Mouse (Mus musculus) lung, embryonic 15.5 days (tissue): ENCODE results near the gene F11. TPM values are rescaled to one million over a fixed set of nuclear protein-coding genes. Genes with fewer than 3 reads are reported as not detected.

Experiments
- ATAC-seq: fragments of 200-750 bp; cut with Nextera tagmentation; 2 replicates; pipeline ENCODE4 v1.8.0; 2017; ENCODE audit warnings: moderate number of reproducible peaks, borderline replicate concordance; ENCODE audit not compliant: low FRiP score, low TSS enrichment; ENCODE audit errors: extremely low read depth
- H3K27ac ChIP-seq: fragments of 300-500 bp; sonication (generic); 2 replicates; pipeline ENCODE4 v1.5.1; 2015; ENCODE audit warnings: moderate library complexity, mild to moderate bottlenecking, inconsistent platforms
- H3K27me3 ChIP-seq: fragments of 300-500 bp; sonication (generic); 2 replicates; pipeline ENCODE4 v1.6.1; 2015; ENCODE audit warnings: inconsistent platforms
- H3K36me3 ChIP-seq: fragments of 300-500 bp; sonication (generic); 2 replicates; pipeline ENCODE4 v1.6.1; 2015; ENCODE audit warnings: inconsistent platforms
- H3K4me1 ChIP-seq: fragments of 300-500 bp; sonication (generic); 2 replicates; pipeline ENCODE4 v1.6.1; 2015; ENCODE audit warnings: inconsistent platforms
- H3K4me2 ChIP-seq: fragments of 300-500 bp; sonication (generic); 2 replicates; pipeline ENCODE4 v1.6.1; 2015; ENCODE audit warnings: inconsistent platforms, mild to moderate bottlenecking, moderate library complexity
- H3K4me3 ChIP-seq: fragments of 300-500 bp; sonication (generic); 2 replicates; pipeline ENCODE4 v1.5.1; 2015; ENCODE audit warnings: mild to moderate bottlenecking, inconsistent platforms
- H3K9ac ChIP-seq: fragments of 300-500 bp; sonication (generic); 2 replicates; pipeline ENCODE4 v1.6.1; 2015; ENCODE audit warnings: inconsistent platforms
- H3K9me3 ChIP-seq: fragments of 300-500 bp; sonication (generic); 2 replicates; pipeline ENCODE4 v1.6.1; 2016; ENCODE audit warnings: inconsistent platforms
- WGBS: fragments of 180-500 bp; shearing (Covaris S2); methylation state at CpG from one replicate; pipeline ENCODE4 v1.1.7; 2015; 5-methylcytosine and 5-hydroxymethylcytosine counted together
- polyA plus RNA-seq: library from polyadenylated mRNA; unstranded; fragments of >200 nt; fragmentation: Nextera tagmentation; extraction: Ambion mirVana; gene quantifications from 2 replicates; pipeline ENCODE4 v1.2.1, GENCODE M21; 2015

Gene F11
- polyA plus RNA-seq, result 0.33 TPM in 1 of 2 replicates, not detected in the other

DNA sequence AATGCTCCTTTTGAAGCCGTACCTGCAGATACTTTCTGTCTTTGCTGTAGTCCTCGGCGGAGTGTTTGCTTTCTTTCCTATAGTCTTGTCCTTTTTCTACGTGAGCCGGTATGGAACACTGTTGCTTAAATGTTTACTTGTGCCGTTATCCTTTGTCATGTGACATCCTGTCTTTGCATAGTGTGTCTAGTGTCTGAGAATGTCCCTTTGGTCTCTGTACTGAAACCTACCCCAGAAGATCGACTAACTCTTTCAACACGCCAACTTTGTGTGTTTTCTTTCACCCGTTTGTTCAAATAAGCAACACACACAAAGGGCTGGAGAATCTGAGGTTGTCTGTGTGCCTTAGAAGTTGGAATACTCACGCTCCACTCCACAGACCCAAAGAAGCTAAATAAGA lies at the start of gene F11:
F11 (minus strand) TSS at position 112 of the 400 bp plus-strand sequence.
- WGBS, result 50% methylated on average over 10 of the region's 10 CpGs
- no peaks in the 10 kb centered on the region for H3K27me3 ChIP-seq
- no peak for ATAC-seq
- no peak within 1 kb of the TSS for H3K4me2 ChIP-seq
- H3K9me3 ChIP-seq, result no peaks in the 10 kb centered on the region; the same call in 1 of the 2 replicates
- no peaks in the 10 kb centered on the region; the same call in 1 of the 2 replicates for H3K4me1 ChIP-seq
- no peak within 1 kb of the TSS for H3K27ac ChIP-seq
- no peak within 1 kb of the TSS for H3K4me3 ChIP-seq
- H3K36me3 ChIP-seq, result no peaks in the 10 kb centered on the region
- H3K9ac ChIP-seq, result no peak within 1 kb of the TSS

DNA sequence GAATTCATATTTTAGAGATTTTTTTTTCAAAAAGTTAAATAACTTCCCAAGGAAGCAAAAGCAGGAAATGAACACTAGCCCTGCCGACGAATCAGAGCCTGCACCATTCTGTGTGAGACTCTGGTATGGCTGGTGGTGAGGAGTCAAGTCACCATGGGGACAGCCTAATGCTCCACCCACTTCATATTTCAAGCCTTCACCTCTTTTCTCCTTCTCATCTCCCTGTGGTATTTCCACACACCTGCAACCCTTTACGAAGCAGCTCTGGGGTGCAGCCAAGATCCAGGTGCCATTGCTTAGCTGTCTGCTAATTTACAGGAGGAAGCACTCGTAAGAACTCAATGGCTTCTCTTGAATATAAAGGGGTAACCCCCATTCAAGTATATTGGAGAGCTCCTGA lies 49.1 kb upstream of the F11 start:
- H3K4me3 ChIP-seq, result no peak overlapping the region
- H3K9me3 ChIP-seq, result no peaks in the 10 kb centered on the region
- no peaks in the 10 kb centered on the region for H3K4me1 ChIP-seq
- no peak for ATAC-seq
- no peak overlapping the region for H3K9ac ChIP-seq
- H3K4me2 ChIP-seq, result no peak overlapping the region
- no peak overlapping the region for H3K27ac ChIP-seq
- H3K27me3 ChIP-seq, result no peaks in the 10 kb centered on the region
- no peaks in the 10 kb centered on the region for H3K36me3 ChIP-seq
- WGBS, result 49% methylated on average over 4 of the region's 4 CpGs

DNA sequence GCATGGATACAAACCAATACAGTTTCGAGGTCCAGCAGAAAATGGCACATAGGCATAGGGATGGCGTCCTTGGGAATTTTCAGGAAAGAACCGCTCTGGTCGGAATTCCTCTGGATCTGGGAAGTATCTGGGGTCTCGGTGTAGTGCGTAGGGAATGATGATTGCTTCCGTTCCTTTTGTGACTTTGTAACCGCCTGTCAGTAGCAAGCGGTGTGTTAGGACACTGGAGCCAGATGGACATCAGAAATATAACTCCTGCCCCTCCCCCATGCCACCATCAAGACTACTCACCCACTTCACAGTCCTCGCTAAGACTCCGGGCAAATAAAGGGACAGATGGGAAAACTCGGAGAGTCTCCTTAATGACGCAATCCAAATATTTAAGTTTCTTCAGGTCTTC lies 46.5 kb upstream of the F11 start, which contains the start of gene Gm45753:
Gm45753 (minus strand) TSS at position 101 of the 400 bp plus-strand sequence.
- ATAC-seq, result no peak
- no peak within 1 kb of the TSS for H3K4me2 ChIP-seq
- 60% methylated on average over 13 of the region's 13 CpGs for WGBS

DNA sequence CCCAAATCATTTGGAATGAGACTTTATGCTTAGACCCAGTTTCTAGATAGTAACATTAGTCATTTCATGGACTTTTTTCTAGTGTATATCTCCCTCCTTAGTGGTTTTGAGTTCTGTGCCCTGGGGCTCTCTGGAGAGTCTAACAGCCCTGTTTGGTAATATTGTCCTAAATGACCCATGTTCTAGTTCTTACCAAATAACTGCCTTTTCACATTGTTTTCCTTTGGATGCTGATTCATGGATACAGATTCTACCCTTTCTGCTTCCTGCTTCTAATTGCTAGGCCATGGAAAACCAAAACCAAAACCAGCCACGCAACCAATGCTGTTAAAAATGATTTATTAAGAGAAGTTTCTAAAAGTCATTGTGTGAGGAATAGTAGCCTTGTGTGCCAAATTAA lies 43.6 kb upstream of the F11 start:
- no peak overlapping the region for H3K27ac ChIP-seq
- H3K9me3 ChIP-seq, result no peaks in the 10 kb centered on the region
- H3K9ac ChIP-seq, result no peak overlapping the region
- H3K36me3 ChIP-seq, result no peaks in the 10 kb centered on the region
- no peaks in the 10 kb centered on the region for H3K27me3 ChIP-seq
- no peak for ATAC-seq
- H3K4me3 ChIP-seq, result no peak overlapping the region
- no peak overlapping the region for H3K4me2 ChIP-seq
- no peaks in the 10 kb centered on the region for H3K4me1 ChIP-seq
- WGBS, result 75% methylated on average over 1 of the region's 1 CpGs

More for the DNA sequence above, 46.5 kb upstream of the F11 start, which contains the start of gene Gm45753:
- Histone ChIP-seq H3K27me3 (no peaks in the 10 kb centered on the region), H3K36me3 (no peaks in the 10 kb centered on the region), H3K4me1 (no peaks in the 10 kb centered on the region), H3K27ac (no peak within 1 kb of the TSS), H3K9me3 (no peaks in the 10 kb centered on the region), H3K9ac (no peak within 1 kb of the TSS), H3K4me3 (no peak within 1 kb of the TSS)

DNA sequence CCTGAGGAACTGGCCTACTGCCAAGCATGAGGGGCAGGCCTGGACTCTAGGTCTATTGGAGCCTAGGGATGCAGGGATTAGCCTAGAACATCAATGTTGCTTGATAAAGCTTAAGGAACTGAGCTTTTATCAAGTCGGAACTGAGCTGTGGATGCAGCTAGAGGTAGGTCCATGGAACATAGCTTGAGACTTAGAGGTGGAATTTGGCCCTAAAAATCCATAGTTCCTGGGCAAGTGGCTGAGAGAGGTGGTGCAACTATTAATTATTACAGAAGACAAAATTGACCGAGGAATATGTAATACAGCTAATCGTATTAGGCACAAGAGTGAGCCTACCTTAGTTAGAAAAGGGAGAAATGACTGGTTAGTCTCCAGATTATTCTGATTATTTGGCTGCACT lies 42.5 kb upstream of the F11 start:
- 88% methylated on average over 3 of the region's 3 CpGs for WGBS
- H3K36me3 ChIP-seq, result no peaks in the 10 kb centered on the region
- no peak overlapping the region for H3K27ac ChIP-seq
- no peak overlapping the region for H3K4me2 ChIP-seq
- no peak for ATAC-seq
- no peaks in the 10 kb centered on the region for H3K9me3 ChIP-seq
- no peaks in the 10 kb centered on the region for H3K4me1 ChIP-seq
- H3K27me3 ChIP-seq, result no peaks in the 10 kb centered on the region
- H3K4me3 ChIP-seq, result no peak overlapping the region
- H3K9ac ChIP-seq, result no peak overlapping the region

DNA sequence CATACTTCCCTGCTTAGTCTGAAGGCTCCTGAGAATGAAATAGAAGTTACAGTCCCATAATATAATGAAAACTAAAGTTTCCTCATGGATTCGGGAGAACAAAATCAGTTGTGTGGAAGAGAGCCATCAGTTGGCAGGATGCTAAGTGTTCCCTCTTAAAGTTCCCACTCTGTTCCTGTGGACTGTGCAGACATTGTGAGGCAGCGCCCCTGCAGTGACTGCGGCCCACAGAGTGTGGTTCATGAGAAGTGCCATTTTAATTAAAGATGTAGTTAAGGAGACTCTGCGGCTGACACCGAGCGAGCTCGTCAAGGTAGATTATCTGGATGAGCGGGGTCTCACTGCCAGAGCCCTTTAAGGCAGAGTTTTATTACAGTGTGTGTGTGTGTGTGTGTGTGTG lies 40.6 kb upstream of the F11 start:
- ATAC-seq, result no peak
- no peaks in the 10 kb centered on the region for H3K9me3 ChIP-seq
- H3K9ac ChIP-seq, result no peak overlapping the region
- no peaks in the 10 kb centered on the region for H3K4me1 ChIP-seq
- H3K4me2 ChIP-seq, result no peak overlapping the region
- H3K27ac ChIP-seq, result no peak overlapping the region
- H3K27me3 ChIP-seq, result no peaks in the 10 kb centered on the region
- H3K4me3 ChIP-seq, result no peak overlapping the region
- H3K36me3 ChIP-seq, result no peaks in the 10 kb centered on the region
- 77% methylated on average over 8 of the region's 8 CpGs for WGBS

DNA sequence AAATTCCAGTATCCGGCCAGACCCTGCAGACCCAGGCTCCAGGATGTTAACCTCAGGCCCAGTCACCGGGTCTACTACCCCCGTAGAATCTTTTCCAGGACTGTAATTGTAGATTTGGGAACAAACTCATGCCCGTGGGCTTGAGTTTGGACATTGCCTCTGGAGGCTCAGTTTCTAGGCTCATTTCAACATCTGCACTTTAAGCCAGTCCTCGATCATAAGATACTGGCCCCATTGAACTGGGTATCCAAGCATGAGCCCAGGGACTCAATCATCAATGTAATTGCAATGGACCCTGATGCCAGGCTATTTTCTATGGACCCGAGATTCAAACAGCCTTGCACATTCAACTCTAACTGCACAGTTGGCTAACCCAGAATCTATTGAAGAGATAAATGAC lies 33.4 kb upstream of the F11 start:
- ATAC-seq, result no peak
- 89% methylated on average over 6 of the region's 6 CpGs for WGBS
- H3K9me3 ChIP-seq, result no peaks in the 10 kb centered on the region

DNA sequence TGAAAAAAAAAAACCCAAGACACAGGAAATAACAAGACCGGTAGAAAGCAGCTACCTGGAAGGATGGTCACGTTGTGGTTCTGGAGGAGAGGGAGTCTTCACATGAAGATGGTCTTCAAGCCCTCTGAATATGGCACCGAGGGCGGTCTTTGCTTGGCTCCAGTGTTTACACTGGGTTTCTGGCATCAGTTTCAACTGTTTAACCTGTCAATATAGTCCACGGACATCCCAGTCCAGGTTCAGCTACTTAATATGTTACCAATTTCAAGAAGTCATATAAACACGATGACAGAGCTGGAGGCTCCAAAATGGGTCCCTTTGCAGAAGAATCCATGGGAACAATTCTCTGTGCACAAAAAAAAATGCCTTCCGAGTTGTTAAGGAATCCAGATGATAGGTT lies 32.9 kb upstream of the F11 start, which contains the start of gene Klkb1:
Klkb1 (minus strand) TSS at position 173 of the 400 bp plus-strand sequence.
- Histone ChIP-seq H3K9me3 (no peaks in the 10 kb centered on the region), H3K27ac (no peak within 1 kb of the TSS), H3K4me2 (no peak within 1 kb of the TSS), H3K27me3 (no peaks in the 10 kb centered on the region), H3K4me1 (no peaks in the 10 kb centered on the region), H3K4me3 (no peak within 1 kb of the TSS), H3K36me3 (no peaks in the 10 kb centered on the region), H3K9ac (no peak within 1 kb of the TSS)
- WGBS, result 69% methylated on average over 7 of the region's 7 CpGs
- ATAC-seq, result no peak

More for the DNA sequence above, 33.4 kb upstream of the F11 start:
- Histone ChIP-seq H3K4me1 (no peaks in the 10 kb centered on the region), H3K4me3 (no peak overlapping the region), H3K9ac (no peak overlapping the region), H3K27ac (no peak overlapping the region), H3K36me3 (no peaks in the 10 kb centered on the region), H3K4me2 (no peak overlapping the region), H3K27me3 (no peaks in the 10 kb centered on the region)

DNA sequence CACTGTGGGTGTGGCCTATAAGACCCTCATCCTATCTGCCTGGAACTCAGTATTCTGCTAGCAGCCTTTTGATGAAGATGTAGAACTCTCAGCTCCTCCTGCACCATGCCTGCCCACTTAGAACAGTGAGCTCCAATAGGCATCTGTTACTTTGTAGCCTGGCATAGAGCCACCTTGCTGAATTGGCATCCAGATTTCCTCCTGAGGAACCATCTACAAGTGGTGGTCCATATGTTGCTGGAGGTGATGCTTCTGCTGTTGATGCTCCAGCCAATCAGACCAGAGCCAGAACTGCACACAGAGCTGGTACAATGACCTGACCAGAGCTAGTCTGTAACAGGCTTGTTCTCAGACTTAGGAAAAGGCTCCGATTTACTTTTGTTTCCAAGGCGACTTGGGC lies 30.0 kb upstream of the F11 start:
- H3K36me3 ChIP-seq, result no peaks in the 10 kb centered on the region
- H3K9me3 ChIP-seq, result no peaks in the 10 kb centered on the region
- H3K4me2 ChIP-seq, result no peak overlapping the region
- no peaks in the 10 kb centered on the region for H3K4me1 ChIP-seq
- no peak for ATAC-seq
- H3K4me3 ChIP-seq, result no peak overlapping the region
- H3K27ac ChIP-seq, result no peak overlapping the region
- WGBS, result 87% methylated on average over 2 of the region's 2 CpGs
- H3K9ac ChIP-seq, result no peak overlapping the region
- no peaks in the 10 kb centered on the region for H3K27me3 ChIP-seq

DNA sequence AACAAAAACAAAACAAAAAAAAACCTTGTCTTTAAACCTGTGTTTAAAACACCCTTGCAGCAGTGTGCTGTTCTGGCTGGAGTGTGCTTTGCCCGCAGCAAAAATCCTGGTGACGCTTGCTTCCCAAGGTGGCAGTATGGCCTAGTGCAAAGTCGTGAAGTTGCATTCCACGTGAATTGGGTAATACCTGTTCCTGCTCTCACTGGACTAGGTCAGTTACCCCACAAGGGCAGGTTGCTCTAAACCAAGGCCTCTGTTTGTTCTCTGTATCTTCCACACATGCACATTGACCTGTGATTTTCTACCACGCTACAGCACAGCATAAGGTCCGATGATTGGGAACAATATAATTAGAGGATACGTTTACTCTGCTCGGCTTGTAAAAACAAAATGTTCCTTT lies 19.8 kb upstream of the F11 start:
- Histone ChIP-seq H3K9me3 (no peaks in the 10 kb centered on the region), H3K4me1 (no peaks in the 10 kb centered on the region), H3K27ac (no peak overlapping the region), H3K4me2 (no peak overlapping the region), H3K27me3 (no peaks in the 10 kb centered on the region), H3K9ac (no peak overlapping the region), H3K36me3 (no peaks in the 10 kb centered on the region), H3K4me3 (no peak overlapping the region)
- 71% methylated on average over 8 of the region's 8 CpGs for WGBS
- ATAC-seq, result no peak

DNA sequence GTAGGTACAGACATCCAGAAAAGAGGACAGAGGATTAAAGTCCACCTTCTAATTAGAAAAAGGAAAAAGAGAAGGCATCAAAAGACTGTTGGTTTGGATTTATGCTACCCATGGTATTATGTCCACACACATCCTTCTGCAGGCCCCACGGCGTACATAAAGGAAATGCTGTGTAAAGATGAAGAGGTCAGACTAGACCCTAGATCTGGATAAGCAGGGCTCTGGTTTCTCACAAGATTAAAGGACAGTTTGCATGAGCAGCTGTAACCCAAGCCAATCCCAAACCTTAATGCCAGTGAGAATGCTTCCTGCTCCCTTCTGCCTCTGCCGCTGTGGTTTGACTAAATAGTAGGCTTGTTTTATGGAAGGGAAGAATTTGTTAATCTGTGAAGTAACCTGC lies 15.6 kb upstream of the F11 start:
- Histone ChIP-seq H3K9ac (no peak overlapping the region), H3K9me3 (no peaks in the 10 kb centered on the region), H3K27ac (no peak overlapping the region), H3K36me3 (no peaks in the 10 kb centered on the region), H3K27me3 (no peaks in the 10 kb centered on the region), H3K4me2 (no peak overlapping the region), H3K4me1 (no peaks in the 10 kb centered on the region), H3K4me3 (no peak overlapping the region)
- ATAC-seq, result no peak
- WGBS, result 62% methylated on average over 3 of the region's 3 CpGs

DNA sequence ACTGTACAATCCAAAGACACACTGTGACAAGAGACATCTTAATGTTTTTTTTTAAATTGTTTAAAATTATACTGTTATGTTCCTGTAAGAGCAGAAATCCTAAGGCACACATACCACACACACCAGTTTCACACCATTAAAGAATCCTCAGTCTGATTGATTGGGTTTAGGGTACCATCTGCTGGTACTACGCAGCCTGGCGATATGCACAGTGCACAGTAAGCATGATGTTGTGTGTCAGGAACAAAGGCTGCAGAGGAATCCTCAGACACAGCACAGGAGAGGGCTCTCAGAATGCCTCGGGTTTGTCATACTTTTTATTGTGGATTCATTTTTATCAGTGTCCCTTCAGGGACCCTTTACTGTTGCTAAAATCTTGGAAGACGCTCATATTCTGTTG lies 12.5 kb upstream of the F11 start:
- H3K9me3 ChIP-seq, result no peaks in the 10 kb centered on the region
- ATAC-seq, result no peak
- no peak overlapping the region for H3K4me2 ChIP-seq
- no peaks in the 10 kb centered on the region for H3K4me1 ChIP-seq
- H3K27ac ChIP-seq, result no peak overlapping the region
- no peaks in the 10 kb centered on the region for H3K27me3 ChIP-seq
- WGBS, result 66% methylated on average over 4 of the region's 4 CpGs
- no peak overlapping the region for H3K9ac ChIP-seq
- H3K36me3 ChIP-seq, result no peaks in the 10 kb centered on the region
- no peak overlapping the region for H3K4me3 ChIP-seq

DNA sequence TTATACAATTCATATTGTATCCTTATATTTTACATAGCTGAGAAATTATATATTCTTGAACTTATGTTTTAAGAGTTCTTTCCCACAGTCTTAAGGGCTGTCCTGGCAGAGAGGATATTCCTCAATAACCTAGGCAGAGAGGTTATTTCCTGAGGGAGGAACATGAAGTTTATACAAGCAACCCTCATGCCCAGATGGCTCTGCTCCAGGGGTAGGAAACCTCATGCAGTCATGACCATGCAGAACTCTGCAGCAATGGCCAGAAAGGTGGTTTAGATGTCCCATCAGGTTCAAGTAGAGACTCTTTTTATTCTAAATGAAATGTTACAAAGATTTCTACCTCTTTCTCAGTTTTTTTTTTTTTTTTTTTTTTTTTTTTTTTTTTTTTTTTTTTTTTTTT lies 7.2 kb upstream of the F11 start:
- Histone ChIP-seq H3K4me1 (peaks cover 12% of the 10 kb centered on the region), H3K36me3 (no peaks in the 10 kb centered on the region), H3K4me2 (no peak overlapping the region), H3K27me3 (no peaks in the 10 kb centered on the region), H3K4me3 (no peak overlapping the region), H3K27ac (no peak overlapping the region), H3K9ac (no peak overlapping the region), H3K9me3 (no peaks in the 10 kb centered on the region; the same call in 1 of the 2 replicates)
- no peak for ATAC-seq
